Mouse (Mus musculus): Measurements from ENCODE around the gene Cmtm5. TPM values are rescaled to one million over a fixed set of nuclear protein-coding genes. Genes with fewer than 3 reads are reported as not detected.

Cmtm5 gene
- 15.8 and 18.1 TPM in 2 replicates for polyA plus RNA-seq (2015; fragmentation: Nextera tagmentation; extraction: Ambion mirVana)

DNA sequence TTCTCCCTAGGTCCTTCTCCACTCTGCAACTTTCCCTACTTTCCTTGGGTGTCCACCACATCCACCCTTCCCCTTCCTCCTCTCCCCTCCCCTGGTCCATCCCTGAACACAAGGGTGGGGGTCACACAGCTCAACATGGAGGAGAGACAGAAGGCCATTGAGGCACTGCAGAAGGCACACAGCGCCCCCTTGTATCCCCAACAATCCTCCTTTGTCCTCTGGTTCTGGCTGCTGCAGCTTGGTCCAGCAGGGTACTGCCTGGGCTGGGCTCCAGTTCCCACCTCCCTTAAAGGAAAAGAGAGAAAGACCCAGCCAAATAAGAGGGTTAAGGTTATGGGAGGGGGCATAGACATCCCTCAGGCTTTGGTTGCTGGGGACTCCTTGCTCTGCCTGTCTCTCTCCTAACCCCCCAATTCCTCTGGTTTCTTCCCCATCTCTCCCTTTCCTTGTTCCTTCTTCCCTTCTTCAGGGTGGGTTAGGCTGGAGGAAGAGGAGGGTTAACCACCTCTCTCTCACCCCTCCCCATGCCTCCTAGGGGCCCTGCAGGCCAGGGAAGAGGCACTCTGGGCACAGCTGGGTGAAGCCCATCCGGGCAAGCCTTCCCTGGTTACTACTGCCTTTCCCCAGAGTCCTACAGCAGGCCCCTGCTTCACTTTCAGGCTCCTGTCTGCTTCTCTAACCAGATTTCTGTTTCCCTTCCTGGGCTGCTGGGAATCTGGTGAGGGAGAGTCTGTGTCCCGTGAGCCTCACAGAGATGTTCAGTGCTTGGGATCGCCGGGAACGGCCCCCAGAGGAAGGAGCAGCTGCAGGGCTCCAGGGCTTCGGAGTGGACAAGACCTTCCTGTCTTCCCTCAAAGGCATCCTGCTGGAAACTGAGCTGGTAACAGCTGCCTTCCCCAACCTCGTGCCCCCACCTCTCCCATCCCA, at the start of gene Cmtm5:
Gene Cmtm5, plus strand, starts transcription at position 358 of the 927 bp plus-strand sequence.
- Histone ChIP-seq H3K27ac (replicated peaks) (peak within 1 kb of the TSS; percentile 49), H3K9me3 (replicated peaks) (no peaks in the 10 kb centered on the region), H3K27me3 (replicated peaks) (no peaks in the 10 kb centered on the region), H3K9ac (replicated peaks) (peak within 1 kb of the TSS; percentile 10; the same call in 1 of the 2 replicates), H3K4me1 (peaks cover 15% of the 10 kb centered on the region), H3K4me3 (replicated peaks) (no peak within 1 kb of the TSS), H3K36me3 (no peaks in the 10 kb centered on the region), H3K4me2 (peak within 1 kb of the TSS; percentile 39)
- WGBS = 32% methylated on average over 8 of the region's 8 CpGs
- ATAC-seq (ENCODE audit: low FRiP score) = peak; percentile 65

DNA sequence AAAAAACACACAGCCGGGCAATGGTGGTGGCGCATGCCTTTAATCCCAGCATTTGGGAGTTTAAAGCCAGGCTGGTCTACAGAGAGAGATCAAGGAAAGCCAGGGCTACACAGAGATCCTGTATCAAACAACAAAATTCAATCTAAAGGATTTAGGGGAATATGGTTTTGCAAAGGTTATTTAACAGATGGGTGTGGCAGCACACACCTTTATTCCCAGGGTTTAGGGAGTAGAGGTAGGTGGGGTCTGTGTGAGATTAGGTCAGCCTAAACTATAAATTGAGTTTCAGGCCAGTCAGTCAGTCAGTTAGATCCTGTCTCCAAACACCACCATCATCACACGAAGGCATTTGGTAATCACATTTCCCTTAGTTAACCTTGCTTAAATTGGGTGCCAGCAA, 43.9 kb upstream of the Cmtm5 start, which contains the start of gene Pabpn1:
Gene Pabpn1, plus strand, starts transcription at position 301 of the 400 bp plus-strand sequence.
- 94% methylated on average over 3 of the region's 3 CpGs for WGBS
- H3K27me3 ChIP-seq (replicated peaks) = no peaks in the 10 kb centered on the region

DNA sequence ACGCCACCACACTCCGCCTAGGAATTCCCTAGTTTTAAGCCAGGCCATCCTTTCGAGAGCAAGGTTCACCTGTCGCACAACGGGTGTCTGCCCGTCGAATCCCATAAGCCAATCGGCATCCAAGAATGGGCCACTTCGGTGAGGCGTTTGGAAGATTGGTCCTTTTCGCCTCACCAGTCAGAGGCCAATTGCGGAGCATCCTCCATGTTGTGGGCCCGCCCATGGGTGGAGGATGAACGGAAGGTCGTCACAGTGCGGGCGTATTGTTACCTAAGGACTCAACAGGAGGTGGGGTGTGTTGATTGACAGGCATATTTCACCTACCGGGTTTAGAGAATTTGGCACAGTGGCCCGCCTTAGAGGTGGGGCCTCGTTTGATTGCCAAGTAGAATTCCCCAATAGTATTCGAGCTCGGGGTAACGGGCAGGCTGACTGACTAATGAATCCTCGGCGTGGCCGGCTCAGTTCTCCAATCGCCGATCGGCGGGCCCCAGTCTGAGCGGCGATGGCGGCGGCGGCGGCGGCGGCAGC, 42.3 kb upstream of the Cmtm5 start:
- H3K4me3 ChIP-seq (replicated peaks) = peak overlapping the region; percentile 87
- H3K27ac ChIP-seq (replicated peaks) = peak overlapping the region; percentile 97
- H3K4me1 ChIP-seq = peaks cover 24% of the 10 kb centered on the region
- no peaks in the 10 kb centered on the region for H3K9me3 ChIP-seq (replicated peaks)
- peak; percentile 97 for ATAC-seq (ENCODE audit: low FRiP score)
- H3K36me3 ChIP-seq = peaks cover 28% of the 10 kb centered on the region
- H3K27me3 ChIP-seq (replicated peaks) = no peaks in the 10 kb centered on the region
- WGBS = under 1% methylated on average over 38 of the region's 38 CpGs
- H3K4me2 ChIP-seq = peak overlapping the region; percentile 56
- H3K9ac ChIP-seq (replicated peaks) = peak overlapping the region; percentile 99

More for the DNA sequence above, 43.9 kb upstream of the Cmtm5 start, which contains the start of gene Pabpn1:
- ATAC-seq (ENCODE audit: low FRiP score) = no peak
- Histone ChIP-seq H3K9me3 (replicated peaks) (no peaks in the 10 kb centered on the region), H3K4me3 (replicated peaks) (peak within 1 kb of the TSS; percentile 87), H3K27ac (replicated peaks) (peak within 1 kb of the TSS; percentile 91), H3K4me1 (peaks cover 22% of the 10 kb centered on the region), H3K4me2 (peak within 1 kb of the TSS; percentile 56), H3K9ac (replicated peaks) (peak within 1 kb of the TSS; percentile 51), H3K36me3 (peaks cover 14% of the 10 kb centered on the region)

GRCm38 (mm10) chr14:54894296-54895151, 41.5 kb upstream of the Cmtm5 start:
- H3K27ac ChIP-seq (replicated peaks) = peak overlapping the region; percentile 97
- peak overlapping the region; percentile 99 for H3K9ac ChIP-seq (replicated peaks)
- under 1% methylated on average over 51 of the region's 54 CpGs for WGBS
- H3K9me3 ChIP-seq (replicated peaks) = no peaks in the 10 kb centered on the region
- peaks cover 24% of the 10 kb centered on the region for H3K4me1 ChIP-seq
- H3K36me3 ChIP-seq = peaks cover 31% of the 10 kb centered on the region
- H3K27me3 ChIP-seq (replicated peaks) = no peaks in the 10 kb centered on the region
- peak overlapping the region; percentile 87 for H3K4me3 ChIP-seq (replicated peaks)
- peak; percentile 63 for ATAC-seq (ENCODE audit: low FRiP score)
- H3K4me2 ChIP-seq = peak overlapping the region; percentile 68

DNA sequence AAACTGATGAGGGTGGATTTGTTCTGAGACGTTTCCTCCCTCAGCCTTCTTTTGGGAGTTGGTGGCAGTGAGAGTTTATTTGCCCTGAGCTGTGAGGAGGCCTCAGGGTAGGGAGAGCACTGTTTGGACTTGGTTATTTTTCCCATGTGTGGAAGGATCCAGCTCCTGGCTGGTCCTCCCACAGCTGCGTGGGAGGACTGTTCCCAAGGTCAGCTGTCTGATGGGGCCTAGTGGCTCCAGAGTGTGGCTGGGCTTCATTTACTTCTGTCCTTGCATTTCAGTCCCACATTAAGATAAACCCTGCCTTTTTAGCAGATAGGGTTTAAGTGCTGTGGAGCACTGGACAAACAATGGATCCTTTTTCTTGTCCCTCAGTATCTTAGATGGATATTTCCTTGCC, 38.6 kb upstream of the Cmtm5 start:
- H3K9ac ChIP-seq (replicated peaks) = 0 out of 2 replicates have a peak overlapping the region, but pooled peaks have one; percentile 6
- no peak overlapping the region for H3K27ac ChIP-seq (replicated peaks)
- ATAC-seq (ENCODE audit: low FRiP score) = no peak
- H3K4me2 ChIP-seq = no peak overlapping the region
- 74% methylated on average over 2 of the region's 2 CpGs for WGBS
- no peaks in the 10 kb centered on the region for H3K27me3 ChIP-seq (replicated peaks)
- H3K4me1 ChIP-seq = peaks cover 28% of the 10 kb centered on the region
- no peaks in the 10 kb centered on the region for H3K9me3 ChIP-seq (replicated peaks)
- peaks cover 31% of the 10 kb centered on the region for H3K36me3 ChIP-seq
- H3K4me3 ChIP-seq (replicated peaks) = no peak overlapping the region

GRCm38 (mm10) chr14:54900383-54900782, 35.7 kb upstream of the Cmtm5 start:
- no peak overlapping the region for H3K9ac ChIP-seq (replicated peaks)
- H3K9me3 ChIP-seq (replicated peaks) = no peaks in the 10 kb centered on the region
- H3K4me2 ChIP-seq = no peak overlapping the region
- no peak overlapping the region for H3K4me3 ChIP-seq (replicated peaks)
- H3K36me3 ChIP-seq = peaks cover 36% of the 10 kb centered on the region
- WGBS = under 1% methylated on average over 3 of the region's 3 CpGs
- peak; percentile 33; the same call in 1 of the 2 replicates for ATAC-seq (ENCODE audit: low FRiP score)
- peaks cover 18% of the 10 kb centered on the region for H3K4me1 ChIP-seq
- H3K27ac ChIP-seq (replicated peaks) = peak overlapping the region; percentile 46; the same call in 1 of the 2 replicates
- no peaks in the 10 kb centered on the region for H3K27me3 ChIP-seq (replicated peaks)

DNA sequence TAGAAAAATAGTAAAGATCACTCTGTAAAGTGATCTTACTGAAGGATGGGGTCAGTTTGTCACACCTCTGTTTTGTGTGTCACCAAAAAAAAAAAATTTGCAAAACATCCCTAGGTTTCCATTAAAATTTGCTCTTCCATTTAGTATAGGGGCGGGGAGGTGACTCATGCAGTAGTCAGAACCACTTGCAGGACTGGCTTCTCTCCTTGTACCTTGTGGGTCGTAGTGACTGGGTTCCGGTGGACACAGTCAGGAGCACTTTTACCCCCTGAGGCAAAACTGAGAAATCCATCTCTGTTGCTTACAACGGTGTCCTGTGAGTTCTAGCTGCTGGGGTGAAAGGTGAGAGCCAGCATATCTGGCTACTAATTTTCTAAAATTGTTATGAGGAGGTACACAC, 32.4 kb upstream of the Cmtm5 start:
- Histone ChIP-seq H3K27me3 (replicated peaks) (no peaks in the 10 kb centered on the region), H3K4me3 (replicated peaks) (no peak overlapping the region), H3K36me3 (peaks cover 35% of the 10 kb centered on the region), H3K4me2 (no peak overlapping the region), H3K4me1 (peaks cover 17% of the 10 kb centered on the region), H3K9ac (replicated peaks) (no peak overlapping the region), H3K9me3 (replicated peaks) (no peaks in the 10 kb centered on the region), H3K27ac (replicated peaks) (no peak overlapping the region)
- ATAC-seq (ENCODE audit: low FRiP score) = no peak
- 93% methylated on average over 4 of the region's 4 CpGs for WGBS

DNA sequence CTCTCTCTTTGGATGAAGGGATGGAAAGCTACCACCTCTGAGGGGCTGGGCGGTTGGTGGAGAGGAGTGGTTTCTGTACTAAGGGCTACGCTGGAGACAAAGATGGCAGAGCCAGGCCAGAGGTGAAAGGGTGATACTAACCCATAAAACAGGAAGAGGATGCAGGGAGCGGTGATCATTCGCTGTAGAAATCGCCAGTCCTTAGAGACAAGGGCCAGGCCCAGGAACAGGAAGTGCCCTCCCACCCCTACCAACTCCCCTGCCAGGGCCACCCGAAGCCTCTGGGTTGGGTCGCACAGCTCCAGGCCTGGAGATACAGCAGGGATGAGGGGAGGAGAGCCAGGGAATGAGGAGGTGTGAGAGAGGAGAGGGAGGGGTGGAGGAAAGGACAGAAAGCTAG, 27.4 kb upstream of the Cmtm5 start:
- Histone ChIP-seq H3K4me1 (peaks cover 53% of the 10 kb centered on the region), H3K4me2 (no peak overlapping the region), H3K27ac (replicated peaks) (no peak overlapping the region), H3K9me3 (replicated peaks) (no peaks in the 10 kb centered on the region), H3K4me3 (replicated peaks) (no peak overlapping the region), H3K27me3 (replicated peaks) (no peaks in the 10 kb centered on the region), H3K9ac (replicated peaks) (0 out of 2 replicates have a peak overlapping the region, but pooled peaks have one; percentile 3), H3K36me3 (peaks cover 31% of the 10 kb centered on the region)
- no peak for ATAC-seq (ENCODE audit: low FRiP score)
- 84% methylated on average over 7 of the region's 7 CpGs for WGBS

DNA sequence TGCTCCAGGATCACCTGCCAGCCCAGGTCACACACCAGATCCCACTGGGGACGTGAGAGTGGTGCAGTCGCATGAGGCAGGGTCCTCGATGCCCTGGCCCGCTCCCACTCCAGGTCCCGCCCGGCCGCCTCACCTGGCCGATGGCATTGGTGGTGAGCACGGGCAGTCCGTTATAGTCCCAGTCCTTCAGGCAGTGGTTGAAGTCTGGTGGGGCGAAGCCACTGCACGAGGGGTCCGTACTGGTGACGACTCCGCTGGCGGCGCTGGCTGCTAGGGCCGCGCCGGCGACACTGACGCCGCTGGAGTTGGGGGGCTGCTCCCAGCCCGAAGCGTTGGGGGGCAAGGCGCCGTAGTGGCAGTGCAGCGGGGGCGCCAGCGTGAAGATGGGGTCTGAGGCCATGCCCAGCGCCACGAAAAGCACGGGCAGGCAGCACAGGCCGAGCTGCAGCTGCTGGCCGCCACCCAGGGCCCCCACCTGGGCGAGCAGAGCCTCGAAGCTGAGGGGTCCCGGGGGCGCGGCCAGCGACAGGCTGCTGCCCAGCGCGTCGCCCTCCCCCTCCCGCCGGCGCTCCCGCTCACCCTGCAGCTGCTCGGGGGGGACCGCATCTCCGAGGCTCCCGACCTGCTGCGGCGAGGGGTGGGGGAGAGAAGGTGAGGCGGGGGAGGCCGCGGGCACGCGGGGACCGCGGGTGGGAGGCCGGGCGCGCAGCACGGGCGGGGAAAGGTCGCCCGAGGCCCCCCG, 23.8 kb upstream of the Cmtm5 start:
- 2% methylated on average over 65 of the region's 69 CpGs for WGBS
- peak overlapping the region; percentile 91 for H3K4me3 ChIP-seq (replicated peaks)
- peak overlapping the region; percentile 93 for H3K4me2 ChIP-seq
- H3K9ac ChIP-seq (replicated peaks) = peak overlapping the region; percentile 100
- H3K27me3 ChIP-seq (replicated peaks) = no peaks in the 10 kb centered on the region
- H3K4me1 ChIP-seq = peaks cover 55% of the 10 kb centered on the region
- H3K36me3 ChIP-seq = peaks cover 19% of the 10 kb centered on the region
- ATAC-seq (ENCODE audit: low FRiP score) = peak; percentile 72
- H3K27ac ChIP-seq (replicated peaks) = peak overlapping the region; percentile 94
- H3K9me3 ChIP-seq (replicated peaks) = no peaks in the 10 kb centered on the region

DNA sequence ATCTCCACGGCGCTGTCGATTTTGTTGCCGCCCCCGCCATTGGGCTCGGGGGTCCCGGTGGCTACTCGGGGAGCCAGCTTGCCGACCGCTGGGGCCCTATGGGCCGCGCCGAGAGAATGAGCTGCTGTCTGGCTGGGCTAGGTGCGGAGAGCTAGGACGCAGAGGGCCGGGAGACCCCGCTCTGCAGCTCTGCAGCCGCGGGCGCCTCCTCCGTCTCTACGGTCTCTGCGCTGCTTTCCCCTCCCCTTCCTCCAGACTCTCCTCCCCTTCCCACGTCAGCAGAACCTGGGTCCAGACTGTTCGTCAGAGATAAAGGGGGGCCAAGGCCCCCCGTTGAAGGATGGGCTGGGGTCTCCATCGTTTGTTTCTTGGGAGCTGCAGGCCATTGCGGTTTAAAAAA, 23.2 kb upstream of the Cmtm5 start, which contains the start of gene Slc22a17:
Gene Slc22a17, minus strand, starts transcription at position 247 of the 400 bp plus-strand sequence.
- H3K4me3 ChIP-seq (replicated peaks) = peak within 1 kb of the TSS; percentile 91
- ATAC-seq (ENCODE audit: low FRiP score) = peak; percentile 96
- H3K27ac ChIP-seq (replicated peaks) = peak within 1 kb of the TSS; percentile 94
- H3K4me2 ChIP-seq = peak within 1 kb of the TSS; percentile 93
- H3K27me3 ChIP-seq (replicated peaks) = no peaks in the 10 kb centered on the region
- H3K4me1 ChIP-seq = peaks cover 49% of the 10 kb centered on the region
- no peaks in the 10 kb centered on the region for H3K9me3 ChIP-seq (replicated peaks)
- peaks cover 15% of the 10 kb centered on the region for H3K36me3 ChIP-seq
- under 1% methylated on average over 27 of the region's 28 CpGs for WGBS
- peak within 1 kb of the TSS; percentile 100 for H3K9ac ChIP-seq (replicated peaks)

Data from neural tube, embryonic 15.5 days (tissue).